Mouse (Mus musculus): ENCODE data around the gene Cant1.

Cant1 gene

GRCm38 (mm10) chr11:118372641-118373040 lies 46.2 kb downstream of the Cant1 start:
- DNase-seq (ENCODE audit: low spot score in 2 of 2): no peak

GRCm38 (mm10) chr11:118371876-118372275 lies 47.0 kb downstream of the Cant1 start:
- no peak for DNase-seq (ENCODE audit: low spot score in 2 of 2)

DNA sequence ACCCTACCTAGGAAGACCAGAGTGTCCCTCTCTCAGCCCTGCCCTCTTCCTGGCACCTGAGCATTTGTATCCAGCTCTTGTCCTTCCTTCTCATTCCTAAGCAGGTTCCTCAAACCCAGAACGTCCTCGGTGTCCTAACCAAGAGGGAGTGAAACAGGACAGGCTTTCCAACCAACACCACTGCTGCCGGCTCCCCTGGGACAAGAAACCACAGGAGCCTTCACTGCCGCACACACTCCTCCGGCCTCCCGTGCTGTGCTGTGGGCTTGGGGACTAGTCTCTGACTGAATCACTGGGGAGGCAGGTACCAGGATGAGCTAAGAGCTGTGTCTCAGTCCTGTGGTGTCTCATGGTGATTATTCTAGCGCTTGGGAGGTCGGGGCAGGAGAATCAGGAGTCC lies 49.2 kb downstream of the Cant1 start:
- no peak for DNase-seq (ENCODE audit: low spot score in 2 of 2)

DNA sequence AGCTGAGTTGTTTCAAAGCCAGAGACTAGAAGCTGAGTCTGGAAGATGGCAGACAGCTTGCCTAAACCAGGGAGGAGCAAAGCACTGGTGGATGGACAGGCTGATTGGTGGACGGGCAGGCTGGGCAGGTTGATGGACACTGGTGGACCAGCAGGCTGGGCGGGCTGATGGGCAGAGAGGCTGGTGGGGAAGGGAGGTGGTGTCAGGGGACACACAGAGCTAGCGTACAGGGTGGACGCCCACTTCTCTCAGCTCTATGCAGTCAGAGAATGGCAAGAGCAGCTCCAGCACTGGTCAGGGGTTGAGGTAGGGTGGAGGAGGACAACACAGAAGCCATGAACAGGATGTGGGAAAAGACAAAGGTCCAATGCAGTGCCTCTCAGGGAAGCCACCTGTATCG lies 49.6 kb downstream of the Cant1 start:
- DNase-seq (ENCODE audit: low spot score in 2 of 2): no peak

GRCm38 (mm10) chr11:118368330-118368729 lies 50.6 kb downstream of the Cant1 start:
- no peak for DNase-seq (ENCODE audit: low spot score in 2 of 2)

DNA sequence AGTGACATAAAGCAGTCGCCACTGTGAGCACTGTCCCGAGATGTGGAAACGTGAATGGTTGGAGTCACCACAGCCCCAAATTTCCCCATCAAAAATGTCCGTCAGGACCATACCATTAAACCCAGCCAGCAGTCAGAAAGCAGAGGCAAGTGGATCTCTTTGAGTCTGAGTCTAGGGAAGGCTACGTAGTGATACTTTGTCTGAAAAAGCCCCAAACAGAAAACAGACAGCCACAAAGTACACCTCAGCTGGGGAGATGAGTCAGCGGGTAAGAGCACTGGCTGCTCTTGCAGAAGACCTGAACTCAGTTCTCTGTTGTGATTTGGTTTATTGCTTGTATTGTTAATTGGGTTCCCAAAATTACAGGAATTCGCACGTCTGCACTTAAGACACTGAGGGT lies 52.3 kb downstream of the Cant1 start:
- no peak for DNase-seq (ENCODE audit: low spot score in 2 of 2)

GRCm38 (mm10) chr11:118366108-118366507 lies 52.8 kb downstream of the Cant1 start:
- no peak for DNase-seq (ENCODE audit: low spot score in 2 of 2)

GRCm38 (mm10) chr11:118365171-118365570 lies 53.7 kb downstream of the Cant1 start:
- DNase-seq (ENCODE audit: low spot score in 2 of 2): peak in 1 of 2 experiments; percentile 70

DNA sequence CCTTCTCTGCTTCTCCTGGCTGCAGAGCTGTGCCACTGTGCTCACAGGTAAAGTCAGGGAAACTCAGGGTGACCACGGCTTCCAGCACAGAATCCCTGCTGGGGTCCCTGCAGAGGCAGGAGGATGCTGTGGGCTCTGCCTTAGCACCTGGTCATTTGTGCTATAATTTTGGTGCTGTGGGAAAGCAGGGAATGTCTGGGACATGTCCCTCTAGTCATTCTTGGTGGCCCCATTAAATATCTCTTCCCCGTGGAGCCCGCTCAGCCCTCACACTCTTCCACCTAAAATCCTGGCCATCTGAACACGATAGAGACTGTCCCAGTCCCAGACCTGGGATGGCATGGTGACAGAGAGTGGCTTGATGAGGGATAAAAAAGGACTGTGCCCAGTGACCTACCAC lies 54.9 kb downstream of the Cant1 start:
- DNase-seq (ENCODE audit: low spot score in 2 of 2): no peak

GRCm38 (mm10) chr11:118362971-118363518 lies 55.8 kb downstream of the Cant1 start:
- DNase-seq (ENCODE audit: low spot score in 2 of 2): peak in 1 of 2 experiments; percentile 60

DNA sequence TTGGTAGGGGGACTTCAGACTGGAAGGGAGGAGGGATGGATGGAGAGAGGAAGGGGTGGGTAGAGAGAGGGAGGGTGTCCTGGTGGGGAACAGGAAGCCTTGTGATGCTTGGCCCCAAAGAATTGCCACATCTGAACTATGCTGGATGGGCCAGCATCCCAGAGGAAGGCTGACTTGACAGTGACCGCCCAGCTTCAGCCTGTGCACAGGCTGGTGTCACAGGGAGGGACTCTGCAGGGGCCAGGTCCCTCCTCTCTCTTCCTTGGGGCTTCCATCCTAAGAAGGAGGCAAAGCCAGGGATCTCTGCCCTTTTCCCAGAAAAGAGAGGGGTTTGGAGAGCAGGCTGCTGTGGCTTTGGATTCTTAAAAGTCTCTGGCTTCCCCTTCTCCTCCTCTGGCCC lies 56.4 kb downstream of the Cant1 start:
- DNase-seq (ENCODE audit: low spot score in 2 of 2): no peak

GRCm38 (mm10) chr11:118360907-118361341 lies 58.0 kb downstream of the Cant1 start:
- DNase-seq (ENCODE audit: low spot score in 2 of 2): peak in 1 of 2 experiments; percentile 69

- DNase-seq (ENCODE audit: low spot score in 2 of 2): peak in 1 of 2 experiments; percentile 62
Observed at GRCm38 (mm10) chr11:118360491-118360890, 58.4 kb downstream of the Cant1 start.
